Mouse (Mus musculus) layer of hippocampus, adult 2 months (tissue): ENCODE results near the gene Hagh. TPM values are rescaled to one million over a fixed set of nuclear protein-coding genes. Genes with fewer than 3 reads are reported as not detected.

Experiments
- DNase-seq, 2 experiments: peaks; one replicate each; pipeline ENCODE4 v3.0.0; 2022; ENCODE audit warnings: low spot score in 2 of 2
- H3K27ac ChIP-seq: fragments of 200-600 bp; 2 replicates; pipeline ENCODE4 v1.8.1; 2022
- H3K4me3 ChIP-seq: fragments of 200-600 bp; 2 replicates; pipeline ENCODE4 v1.8.1; 2022; ENCODE audit warnings: mild to moderate bottlenecking
- CTCF ChIP-seq: fragments of 200-600 bp; conservative IDR thresholded peaks from 2 replicates; pipeline ENCODE4 v1.8.1; 2022; ENCODE audit warnings: antibody characterized with exemption, mild to moderate bottlenecking, moderate library complexity
- long read RNA-seq, 2 experiments: library from polyadenylated mRNA; stranded (forward); transcript quantifications; one replicate each; pipeline ENCODE4 v2.0.0; 2021; ENCODE audit warnings: borderline mapping rate in 2 of 2
- total RNA-seq, 2 experiments: library from RNA; stranded (reverse); gene quantifications; 2 replicates each; pipeline ENCODE4 v1.2.3; 2021

The Hagh gene
- total RNA-seq: 100 to 1,000 TPM; 135 to 137 TPM
- long read RNA-seq, experiment 1, transcript Hagh-202 (9 exons, 1,191 nt): major isoform, 74 of 88 reads
- long read RNA-seq, experiment 1, partial matches to known transcripts: 7 of 88 reads
- long read RNA-seq, experiment 1, other reads (novel, unspliced or antisense): 7 of 88 reads
- long read RNA-seq, experiment 2, transcript Hagh-202 (9 exons, 1,191 nt): major isoform, 106 of 118 reads
- long read RNA-seq, experiment 2, partial matches to known transcripts: 3 of 118 reads
- long read RNA-seq, experiment 2, other reads (novel, unspliced or antisense): 9 of 118 reads

- TF ChIP-seq CTCF: no peak
- Histone ChIP-seq H3K4me3 (no peak within 1 kb of the TSS), H3K27ac (no peak within 1 kb of the TSS)
- no peak for DNase-seq
Measured at GRCm38 (mm10) chr17:24839842-24840241, at the start of gene Hagh. TSS of gene Hagh (plus strand) at chr17:24840143.

GRCm38 (mm10) chr17:24792190-24792589 is 47.8 kb upstream of the Hagh start:
- DNase-seq: no peak
- no peak for TF ChIP-seq CTCF
- Histone ChIP-seq H3K27ac (no peak overlapping the region), H3K4me3 (no peak overlapping the region)

- no peak overlapping the region for H3K4me3 ChIP-seq
- DNase-seq: no peak
- no peak for TF ChIP-seq CTCF
Measured at GRCm38 (mm10) chr17:24794791-24795190, 45.2 kb upstream of the Hagh start.

GRCm38 (mm10) chr17:24796969-24797368 is 43.0 kb upstream of the Hagh start:
- no peak overlapping the region for H3K27ac ChIP-seq
- no peak for DNase-seq
- no peak overlapping the region for H3K4me3 ChIP-seq
- TF ChIP-seq CTCF: no peak

More at GRCm38 (mm10) chr17:24794791-24795190, 45.2 kb upstream of the Hagh start:
- no peak overlapping the region for H3K27ac ChIP-seq

- no peak for DNase-seq
- no peak for TF ChIP-seq CTCF
- Histone ChIP-seq H3K27ac (no peak overlapping the region), H3K4me3 (no peak overlapping the region)
Measured at GRCm38 (mm10) chr17:24798229-24798628, 41.7 kb upstream of the Hagh start.

- TF ChIP-seq CTCF: no peak
Measured at GRCm38 (mm10) chr17:24799476-24799875, 40.5 kb upstream of the Hagh start.

GRCm38 (mm10) chr17:24800524-24800923 is 39.4 kb upstream of the Hagh start:
- Histone ChIP-seq H3K4me3 (no peak overlapping the region), H3K27ac (no peak overlapping the region)
- DNase-seq: no peak
- no peak for TF ChIP-seq CTCF

More at GRCm38 (mm10) chr17:24799476-24799875, 40.5 kb upstream of the Hagh start:
- no peak for DNase-seq
- no peak overlapping the region for H3K4me3 ChIP-seq
- no peak overlapping the region for H3K27ac ChIP-seq

GRCm38 (mm10) chr17:24803952-24804951 is 35.7 kb upstream of the Hagh start, which contains the start of gene Meiob:
TSS of gene Meiob (plus strand) at chr17:24804289.
- no peak for TF ChIP-seq CTCF
- DNase-seq: no peak
- no peak within 1 kb of the TSS for H3K27ac ChIP-seq
- peak within 1 kb of the TSS; percentile 63 for H3K4me3 ChIP-seq

GRCm38 (mm10) chr17:24811211-24811610 is 28.7 kb upstream of the Hagh start:
- TF ChIP-seq CTCF: no peak
- Histone ChIP-seq H3K4me3 (no peak overlapping the region), H3K27ac (no peak overlapping the region)
- DNase-seq: no peak

GRCm38 (mm10) chr17:24812215-24812614 is 27.7 kb upstream of the Hagh start:
- Histone ChIP-seq H3K4me3 (no peak overlapping the region), H3K27ac (no peak overlapping the region)
- no peak for TF ChIP-seq CTCF
- no peak for DNase-seq

GRCm38 (mm10) chr17:24815256-24815655 is 24.7 kb upstream of the Hagh start:
- no peak overlapping the region for H3K27ac ChIP-seq
- TF ChIP-seq CTCF: no peak
- no peak for DNase-seq
- no peak overlapping the region for H3K4me3 ChIP-seq

- DNase-seq: no peak
- peak; percentile 78 for TF ChIP-seq CTCF
- Histone ChIP-seq H3K4me3 (no peak overlapping the region), H3K27ac (no peak overlapping the region)
Measured at GRCm38 (mm10) chr17:24817503-24817902, 22.4 kb upstream of the Hagh start.

- no peak overlapping the region for H3K27ac ChIP-seq
- no peak for TF ChIP-seq CTCF
- H3K4me3 ChIP-seq: no peak overlapping the region
- no peak for DNase-seq
Measured at GRCm38 (mm10) chr17:24818172-24818571, 21.8 kb upstream of the Hagh start.
